Mouse (Mus musculus) embryonic facial prominence, embryonic 15.5 days (tissue): ENCODE results near the gene St3gal4. TPM values are rescaled to one million over a fixed set of nuclear protein-coding genes. Genes with fewer than 3 reads are reported as not detected.

Experiments used
- ATAC-seq: fragments of 200-750 bp; cut with Nextera tagmentation; 2 replicates; pipeline ENCODE4 v1.8.0; 2017; ENCODE audit warnings: low read depth, moderate TSS enrichment; ENCODE audit not compliant: insufficient number of reproducible peaks, low FRiP score, low TSS enrichment
- H3K27ac ChIP-seq: fragments of 300-500 bp; sonication (generic); replicated peaks from 2 replicates; pipeline ENCODE4 v1.5.1; 2015; ENCODE audit warnings: mild to moderate bottlenecking, inconsistent platforms
- H3K27me3 ChIP-seq: fragments of 300-500 bp; sonication (generic); 2 replicates; pipeline ENCODE4 v1.6.1; 2015; ENCODE audit warnings: inconsistent platforms
- H3K36me3 ChIP-seq: fragments of 300-500 bp; sonication (generic); 2 replicates; pipeline ENCODE4 v1.6.1; 2015; ENCODE audit warnings: mild to moderate bottlenecking, inconsistent platforms
- H3K4me1 ChIP-seq: fragments of 300-500 bp; sonication (generic); 2 replicates; pipeline ENCODE4 v1.6.1; 2015; ENCODE audit warnings: inconsistent platforms
- H3K4me2 ChIP-seq: fragments of 300-500 bp; sonication (generic); replicated peaks from 2 replicates; pipeline ENCODE4 v1.6.1; 2015; ENCODE audit warnings: mild to moderate bottlenecking, inconsistent platforms
- H3K4me3 ChIP-seq: fragments of 300-500 bp; sonication (generic); replicated peaks from 2 replicates; pipeline ENCODE4 v1.5.1; 2015; ENCODE audit warnings: mild to moderate bottlenecking, inconsistent platforms
- H3K9ac ChIP-seq: fragments of 300-500 bp; sonication (generic); 2 replicates; pipeline ENCODE4 v1.6.1; 2015; ENCODE audit warnings: inconsistent platforms
- H3K9me3 ChIP-seq: fragments of 300-500 bp; sonication (generic); replicated peaks from 2 replicates; pipeline ENCODE4 v1.6.1; 2016; ENCODE audit warnings: inconsistent platforms
- WGBS: fragments of 180-500 bp; shearing (Covaris S2); methylation state at CpG from one replicate; pipeline ENCODE4 v1.1.7; 2015; 5-methylcytosine and 5-hydroxymethylcytosine counted together
- polyA plus RNA-seq: library from polyadenylated mRNA; unstranded; fragments of >200 nt; fragmentation: Nextera tagmentation; extraction: Ambion mirVana; gene quantifications from 2 replicates; pipeline ENCODE4 v1.2.1, GENCODE M21; 2015

St3gal4 gene
- polyA plus RNA-seq, 1 experiment from 2014 or later, result 42.8 TPM

- ATAC-seq, result no peak
- WGBS, result 88% methylated on average over 11 of the region's 11 CpGs
- no peaks in the 10 kb centered on the region for H3K27me3 ChIP-seq
Measured at GRCm38 (mm10) chr9:35055528-35056330, 63.3 kb downstream of the St3gal4 start.

GRCm38 (mm10) chr9:35053669-35054068, 65.4 kb downstream of the St3gal4 start:
- H3K9ac ChIP-seq, result no peak overlapping the region
- WGBS, result 85% methylated on average over 3 of the region's 3 CpGs
- no peaks in the 10 kb centered on the region for H3K9me3 ChIP-seq
- ATAC-seq, result no peak
- no peaks in the 10 kb centered on the region for H3K27me3 ChIP-seq
- H3K36me3 ChIP-seq, result peaks cover 35% of the 10 kb centered on the region
- H3K4me3 ChIP-seq, result no peak overlapping the region
- no peak overlapping the region for H3K27ac ChIP-seq
- H3K4me1 ChIP-seq, result no peaks in the 10 kb centered on the region
- H3K4me2 ChIP-seq, result no peak overlapping the region

More at GRCm38 (mm10) chr9:35055528-35056330, 63.3 kb downstream of the St3gal4 start:
- Histone ChIP-seq H3K36me3 (peaks cover 31% of the 10 kb centered on the region), H3K4me3 (no peak overlapping the region), H3K27ac (no peak overlapping the region), H3K4me2 (no peak overlapping the region), H3K4me1 (no peaks in the 10 kb centered on the region), H3K9me3 (no peaks in the 10 kb centered on the region), H3K9ac (no peak overlapping the region)

- H3K4me3 ChIP-seq, result no peak overlapping the region
- no peak for ATAC-seq
- H3K4me1 ChIP-seq, result no peaks in the 10 kb centered on the region
- H3K27me3 ChIP-seq, result no peaks in the 10 kb centered on the region
- H3K9ac ChIP-seq, result no peak overlapping the region
- peaks cover 37% of the 10 kb centered on the region for H3K36me3 ChIP-seq
- no peak overlapping the region for H3K27ac ChIP-seq
- 94% methylated on average over 16 of the region's 16 CpGs for WGBS
- no peaks in the 10 kb centered on the region for H3K9me3 ChIP-seq
- no peak overlapping the region for H3K4me2 ChIP-seq
Measured at GRCm38 (mm10) chr9:35053081-35053480, 66.0 kb downstream of the St3gal4 start.

- ATAC-seq, result no peak
- H3K4me2 ChIP-seq, result no peak overlapping the region
- H3K9ac ChIP-seq, result no peak overlapping the region
- peaks cover 42% of the 10 kb centered on the region for H3K36me3 ChIP-seq
- H3K9me3 ChIP-seq, result no peaks in the 10 kb centered on the region
- no peaks in the 10 kb centered on the region for H3K27me3 ChIP-seq
- H3K4me3 ChIP-seq, result no peak overlapping the region
- 94% methylated on average over 4 of the region's 4 CpGs for WGBS
- H3K27ac ChIP-seq, result no peak overlapping the region
- H3K4me1 ChIP-seq, result no peaks in the 10 kb centered on the region
Measured at GRCm38 (mm10) chr9:35052671-35053070, 66.4 kb downstream of the St3gal4 start.

- Histone ChIP-seq H3K9me3 (no peaks in the 10 kb centered on the region), H3K27ac (no peak overlapping the region), H3K9ac (no peak overlapping the region), H3K36me3 (peaks cover 48% of the 10 kb centered on the region), H3K27me3 (no peaks in the 10 kb centered on the region), H3K4me1 (no peaks in the 10 kb centered on the region), H3K4me2 (no peak overlapping the region), H3K4me3 (no peak overlapping the region)
- WGBS, result 90% methylated on average over 4 of the region's 4 CpGs
- no peak for ATAC-seq
Measured at GRCm38 (mm10) chr9:35051666-35052065, 67.4 kb downstream of the St3gal4 start.

- ATAC-seq, result no peak
- no peak overlapping the region for H3K4me2 ChIP-seq
- WGBS, result 89% methylated on average over 6 of the region's 6 CpGs
- H3K27me3 ChIP-seq, result no peaks in the 10 kb centered on the region
- H3K9ac ChIP-seq, result no peak overlapping the region
- peaks cover 8% of the 10 kb centered on the region for H3K4me1 ChIP-seq
- no peak overlapping the region for H3K27ac ChIP-seq
- H3K4me3 ChIP-seq, result no peak overlapping the region
- H3K9me3 ChIP-seq, result no peaks in the 10 kb centered on the region
- H3K36me3 ChIP-seq, result peaks cover 48% of the 10 kb centered on the region
Measured at GRCm38 (mm10) chr9:35050701-35051454, 68.2 kb downstream of the St3gal4 start.

GRCm38 (mm10) chr9:35049891-35050527, 69.1 kb downstream of the St3gal4 start:
- Histone ChIP-seq H3K27me3 (no peaks in the 10 kb centered on the region), H3K27ac (no peak overlapping the region), H3K36me3 (peaks cover 48% of the 10 kb centered on the region), H3K4me1 (peaks cover 16% of the 10 kb centered on the region), H3K4me2 (no peak overlapping the region), H3K9me3 (no peaks in the 10 kb centered on the region), H3K4me3 (no peak overlapping the region), H3K9ac (no peak overlapping the region)
- WGBS, result 80% methylated on average over 3 of the region's 3 CpGs
- no peak for ATAC-seq

GRCm38 (mm10) chr9:35048449-35048848, 70.6 kb downstream of the St3gal4 start:
- H3K36me3 ChIP-seq, result peaks cover 43% of the 10 kb centered on the region
- no peaks in the 10 kb centered on the region for H3K9me3 ChIP-seq
- 81% methylated on average over 6 of the region's 6 CpGs for WGBS
- no peak for ATAC-seq
- no peak overlapping the region for H3K4me2 ChIP-seq
- H3K4me1 ChIP-seq, result peaks cover 32% of the 10 kb centered on the region
- H3K27me3 ChIP-seq, result no peaks in the 10 kb centered on the region
- no peak overlapping the region for H3K27ac ChIP-seq
- H3K9ac ChIP-seq, result no peak overlapping the region
- no peak overlapping the region for H3K4me3 ChIP-seq

GRCm38 (mm10) chr9:35045756-35046155, 73.3 kb downstream of the St3gal4 start:
- H3K4me1 ChIP-seq, result peaks cover 40% of the 10 kb centered on the region
- no peak overlapping the region for H3K4me3 ChIP-seq
- no peaks in the 10 kb centered on the region for H3K9me3 ChIP-seq
- H3K27me3 ChIP-seq, result no peaks in the 10 kb centered on the region
- no peak overlapping the region for H3K4me2 ChIP-seq
- H3K9ac ChIP-seq, result no peak overlapping the region
- peak overlapping the region; percentile 92 for H3K27ac ChIP-seq
- H3K36me3 ChIP-seq, result peaks cover 17% of the 10 kb centered on the region
- WGBS, result 31% methylated on average over 2 of the region's 2 CpGs
- peak; percentile 77 for ATAC-seq

GRCm38 (mm10) chr9:35045031-35045531, 74.0 kb downstream of the St3gal4 start:
- WGBS, result 26% methylated on average over 11 of the region's 11 CpGs
- peak overlapping the region; percentile 92 for H3K27ac ChIP-seq
- H3K9me3 ChIP-seq, result no peaks in the 10 kb centered on the region
- H3K36me3 ChIP-seq, result peaks cover 13% of the 10 kb centered on the region
- no peak overlapping the region for H3K9ac ChIP-seq
- no peaks in the 10 kb centered on the region for H3K27me3 ChIP-seq
- ATAC-seq, result peak; percentile 24; the same call in 1 of the 2 replicates
- no peak overlapping the region for H3K4me3 ChIP-seq
- peaks cover 40% of the 10 kb centered on the region for H3K4me1 ChIP-seq
- H3K4me2 ChIP-seq, result peak overlapping the region; percentile 19; the same call in 1 of the 2 replicates

GRCm38 (mm10) chr9:35044458-35044857, 74.6 kb downstream of the St3gal4 start:
- H3K4me1 ChIP-seq, result peaks cover 40% of the 10 kb centered on the region
- H3K4me2 ChIP-seq, result peak overlapping the region; percentile 19; the same call in 1 of the 2 replicates
- peaks cover 13% of the 10 kb centered on the region for H3K36me3 ChIP-seq
- no peaks in the 10 kb centered on the region for H3K9me3 ChIP-seq
- 10% methylated on average over 15 of the region's 15 CpGs for WGBS
- H3K27me3 ChIP-seq, result no peaks in the 10 kb centered on the region
- no peak overlapping the region for H3K4me3 ChIP-seq
- H3K27ac ChIP-seq, result peak overlapping the region; percentile 92
- peak; percentile 61 for ATAC-seq
- no peak overlapping the region for H3K9ac ChIP-seq
